Mouse (Mus musculus): ENCODE results near the gene Cd86.

DNA sequence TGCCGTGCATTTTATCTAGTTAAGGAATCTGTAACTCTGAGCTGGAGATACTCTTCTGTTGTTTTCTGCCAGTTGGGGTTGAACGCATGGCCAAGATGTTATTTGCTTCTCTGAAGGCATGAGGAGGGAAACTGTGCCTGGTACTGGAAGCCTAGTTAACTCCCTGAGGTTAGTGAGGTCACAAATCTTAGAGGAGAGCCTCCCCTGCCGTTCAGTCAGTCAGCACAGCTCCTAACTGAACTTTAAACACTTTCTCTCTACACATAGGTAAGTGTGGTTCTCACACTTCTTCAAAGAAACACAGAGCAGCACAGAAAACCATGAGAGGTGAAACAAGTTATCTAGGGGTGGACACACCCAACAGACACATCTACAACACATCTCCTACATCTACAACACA, 4.7 kb upstream of the Cd86 start:
- no peak for TF ChIP-seq CTCF (IDR thresholded peaks at IDR 0.05; ENCODE audit: control insufficient read depth, insufficient read depth, low read length)
- TF ChIP-seq POLR2A (IDR thresholded peaks at IDR 0.05; ENCODE audit: borderline replicate concordance, control insufficient read depth, low read depth, low read length): no peak

Data from bone marrow, adult 2 months (tissue).